Comparison of ENCODE assay signal across 21 mouse cellular contexts in genomic region chr12:70532225-70532624, GRCm38 (mm10).
DNase-seq lines count a peak whose midpoint lies in the region; ATAC-seq and TF ChIP-seq lines count a peak whose summit lies in the region.
"Had no signal": no experiment of that assay in that cellular context is flagged by ENCODE, and none has a peak within 500 bp of the region (broad histone marks: within the 10 kb centered on the region; RNA-seq: fewer than 3 reads in every experiment).

No protein-coding gene starts in this region.

- no peak overlapping the region for H3K9ac ChIP-seq in embryonic facial prominence, embryonic 12.5 days
- H3K9ac ChIP-seq in intestine, embryonic 14.5 days (ENCODE audit: low read length), result no peak overlapping the region
- no peak overlapping the region for H3K9ac ChIP-seq in intestine, postnatal 0 days (ENCODE audit: low read depth, low read length)
- no peak overlapping the region for H3K9ac ChIP-seq in neural tube, embryonic 15.5 days (replicated peaks)
- H3K9ac ChIP-seq: forebrain, embryonic 13.5 days; liver, embryonic 15.5 days; lung, embryonic 15.5 days; neural tube, embryonic 12.5 days; stomach, embryonic 15.5 days had no signal

- H3K9me3 ChIP-seq in embryonic facial prominence, embryonic 12.5 days, result no peaks in the 10 kb centered on the region
- H3K9me3 ChIP-seq in embryonic facial prominence, embryonic 10.5 days, result no peaks in the 10 kb centered on the region
- no peaks in the 10 kb centered on the region for H3K9me3 ChIP-seq in intestine, embryonic 14.5 days (ENCODE audit: control insufficient read depth, low read length)
- no peaks in the 10 kb centered on the region for H3K9me3 ChIP-seq in intestine, postnatal 0 days (ENCODE audit: control insufficient read depth)
- H3K9me3 ChIP-seq in neural tube, embryonic 15.5 days (replicated peaks), result no peaks in the 10 kb centered on the region
- H3K9me3 ChIP-seq: forebrain, embryonic 13.5 days; hindbrain, embryonic 10.5 days; liver, embryonic 15.5 days; lung, embryonic 15.5 days; neural tube, embryonic 12.5 days; stomach, embryonic 15.5 days had no signal

- no peaks in the 10 kb centered on the region for H3K36me3 ChIP-seq in embryonic facial prominence, embryonic 12.5 days
- no peaks in the 10 kb centered on the region for H3K36me3 ChIP-seq in embryonic facial prominence, embryonic 10.5 days (replicated peaks)
- no peaks in the 10 kb centered on the region for H3K36me3 ChIP-seq in intestine, embryonic 14.5 days (ENCODE audit: control insufficient read depth, insufficient read depth, low read length)
- H3K36me3 ChIP-seq in intestine, postnatal 0 days (ENCODE audit: control insufficient read depth, insufficient read depth), result no peaks in the 10 kb centered on the region
- H3K36me3 ChIP-seq in neural tube, embryonic 15.5 days, result no peaks in the 10 kb centered on the region
- H3K36me3 ChIP-seq: hindbrain, embryonic 10.5 days; liver, embryonic 15.5 days; lung, embryonic 15.5 days; neural tube, embryonic 12.5 days; stomach, embryonic 15.5 days had no signal

- H3K27ac ChIP-seq in embryonic facial prominence, embryonic 12.5 days, result peak overlapping the region; percentile 75
- no peak overlapping the region for H3K27ac ChIP-seq in embryonic facial prominence, embryonic 10.5 days (replicated peaks)
- H3K27ac ChIP-seq in intestine, embryonic 14.5 days (ENCODE audit: low read depth), result peak overlapping the region; percentile 48; the same call in 1 of the 2 replicates
- no peak overlapping the region for H3K27ac ChIP-seq in intestine, postnatal 0 days (ENCODE audit: low read depth, low read length)
- peak overlapping the region; percentile 68 for H3K27ac ChIP-seq in embryonic fibroblast, embryonic 13.5 days (ENCODE audit: insufficient read depth, low read length)
- 0 out of 2 replicates have a peak overlapping the region, but pooled peaks have one; percentile 11 for H3K27ac ChIP-seq in neural tube, embryonic 15.5 days (replicated peaks)
- H3K27ac ChIP-seq: forebrain, embryonic 13.5 days; hindbrain, embryonic 10.5 days; hindbrain, postnatal 0 days; kidney, postnatal 0 days; liver, embryonic 15.5 days; lung, embryonic 15.5 days; neural tube, embryonic 12.5 days; stomach, embryonic 15.5 days had no signal

- WGBS in embryonic facial prominence, embryonic 12.5 days, result 73% methylated on average over 10 of the region's 10 CpGs
- 84% methylated on average over 10 of the region's 10 CpGs for WGBS in embryonic facial prominence, embryonic 10.5 days
- WGBS in intestine, embryonic 14.5 days, result 52% methylated on average over 10 of the region's 10 CpGs
- 64% methylated on average over 10 of the region's 10 CpGs for WGBS in intestine, postnatal 0 days
- 75% methylated on average over 10 of the region's 10 CpGs for WGBS in neural tube, embryonic 15.5 days

- ATAC-seq in embryonic facial prominence, embryonic 12.5 days (ENCODE audit: insufficient number of reproducible peaks, insufficient read depth, low FRiP score, low TSS enrichment), result no peak
- ATAC-seq in intestine, embryonic 14.5 days (replicated peaks; ENCODE audit: low FRiP score, low TSS enrichment, low read depth), result no peak
- ATAC-seq in intestine, postnatal 0 days, result no peak
- no peak for ATAC-seq in neural tube, embryonic 15.5 days (ENCODE audit: low FRiP score)
- ATAC-seq: hindbrain, postnatal 0 days had no signal

- no peak for TF ChIP-seq POLR2A in embryonic fibroblast, embryonic 13.5 days (IDR thresholded peaks at IDR 0.05; ENCODE audit: low read depth, low read length)

- no peak for DNase-seq in embryonic facial prominence, embryonic 10.5 days (ENCODE audit: low spot score)
- DNase-seq in intestine, embryonic 14.5 days (ENCODE audit: low spot score), result peak; percentile 49
- DNase-seq in lung, postnatal 14 days, result no peak
- DNase-seq: adrenal gland, postnatal 25 days; cerebellum, adult 9-10 months; kidney, adult 2 months; left cerebral cortex, postnatal 4 days; lung, postnatal 4 days; thymus, postnatal 25 days had no signal

- no peak overlapping the region for H3K4me3 ChIP-seq in embryonic facial prominence, embryonic 12.5 days
- H3K4me3 ChIP-seq in embryonic facial prominence, embryonic 10.5 days, result no peak overlapping the region
- no peak overlapping the region for H3K4me3 ChIP-seq in intestine, embryonic 14.5 days (ENCODE audit: low read depth, low read length)
- no peak overlapping the region for H3K4me3 ChIP-seq in intestine, postnatal 0 days (ENCODE audit: low read depth, low read length)
- no peak overlapping the region for H3K4me3 ChIP-seq in embryonic fibroblast, embryonic 13.5 days (ENCODE audit: insufficient read depth, low read length)
- no peak overlapping the region for H3K4me3 ChIP-seq in neural tube, embryonic 15.5 days (replicated peaks)
- H3K4me3 ChIP-seq: forebrain, embryonic 13.5 days; hindbrain, embryonic 10.5 days; liver, embryonic 15.5 days; lung, embryonic 15.5 days; neural tube, embryonic 12.5 days; stomach, embryonic 15.5 days had no signal

- peaks cover 17% of the 10 kb centered on the region for H3K4me1 ChIP-seq in embryonic facial prominence, embryonic 12.5 days
- H3K4me1 ChIP-seq in embryonic facial prominence, embryonic 10.5 days, result peaks cover 15% of the 10 kb centered on the region
- H3K4me1 ChIP-seq in intestine, embryonic 14.5 days (replicated peaks; ENCODE audit: control insufficient read depth, insufficient read depth, low read length), result peaks cover 4% of the 10 kb centered on the region; the same call in 1 of the 2 replicates
- no peaks in the 10 kb centered on the region for H3K4me1 ChIP-seq in intestine, postnatal 0 days (replicated peaks; ENCODE audit: control insufficient read depth, insufficient read depth, low read length)
- peaks cover 6% of the 10 kb centered on the region for H3K4me1 ChIP-seq in embryonic fibroblast, embryonic 13.5 days (ENCODE audit: control insufficient read depth, insufficient read depth, low read length)
- H3K4me1 ChIP-seq in neural tube, embryonic 15.5 days, result peaks cover 12% of the 10 kb centered on the region
- H3K4me1 ChIP-seq: liver, embryonic 15.5 days; neural tube, embryonic 12.5 days; stomach, embryonic 15.5 days had no signal

- H3K4me2 ChIP-seq in embryonic facial prominence, embryonic 12.5 days (replicated peaks), result no peak overlapping the region
- no peak overlapping the region for H3K4me2 ChIP-seq in intestine, embryonic 14.5 days (ENCODE audit: low read length)
- H3K4me2 ChIP-seq in intestine, postnatal 0 days (replicated peaks; ENCODE audit: low read depth), result no peak overlapping the region
- no peak overlapping the region for H3K4me2 ChIP-seq in neural tube, embryonic 15.5 days
- H3K4me2 ChIP-seq: forebrain, embryonic 13.5 days; liver, embryonic 15.5 days; lung, embryonic 15.5 days; neural tube, embryonic 12.5 days; stomach, embryonic 15.5 days had no signal

- no peaks in the 10 kb centered on the region for H3K27me3 ChIP-seq in embryonic facial prominence, embryonic 12.5 days
- no peaks in the 10 kb centered on the region for H3K27me3 ChIP-seq in embryonic facial prominence, embryonic 10.5 days (replicated peaks; ENCODE audit: low read depth, poor library complexity, severe bottlenecking)
- no peaks in the 10 kb centered on the region for H3K27me3 ChIP-seq in intestine, embryonic 14.5 days (replicated peaks; ENCODE audit: control insufficient read depth, insufficient read depth, low read length)
- no peaks in the 10 kb centered on the region for H3K27me3 ChIP-seq in intestine, postnatal 0 days (replicated peaks; ENCODE audit: control insufficient read depth, insufficient read depth, low read length)
- H3K27me3 ChIP-seq in neural tube, embryonic 15.5 days (replicated peaks), result no peaks in the 10 kb centered on the region
- H3K27me3 ChIP-seq: forebrain, embryonic 13.5 days; liver, embryonic 15.5 days; lung, embryonic 15.5 days; neural tube, embryonic 12.5 days; stomach, embryonic 15.5 days had no signal

- TF ChIP-seq CTCF in intestine, postnatal 0 days (IDR thresholded peaks at IDR 0.05; ENCODE audit: low read depth), result no peak
- TF ChIP-seq CTCF in embryonic fibroblast, embryonic 13.5 days (IDR thresholded peaks at IDR 0.05; ENCODE audit: borderline replicate concordance, insufficient read depth, low read length), result no peak

Comparison
In these comparisons a context has a peak if more than half of its experiments do, and no peak if none do; other contexts are left out.
1. H3K27ac ChIP-seq: peak in embryonic facial prominence, embryonic 12.5 days (single experiment), intestine, embryonic 14.5 days (single experiment), embryonic fibroblast, embryonic 13.5 days (single experiment) and neural tube, embryonic 15.5 days (single experiment); none in embryonic facial prominence, embryonic 10.5 days (single experiment) and intestine, postnatal 0 days (single experiment).